Mouse (Mus musculus): ENCODE measurements at regions not wholly inside any gene's neighbourhood (a gene's known extent, or its start where the extent isn't known, plus 50 kb on each side); places are given as distances from the start of the nearest gene placed in this dataset.

DNA sequence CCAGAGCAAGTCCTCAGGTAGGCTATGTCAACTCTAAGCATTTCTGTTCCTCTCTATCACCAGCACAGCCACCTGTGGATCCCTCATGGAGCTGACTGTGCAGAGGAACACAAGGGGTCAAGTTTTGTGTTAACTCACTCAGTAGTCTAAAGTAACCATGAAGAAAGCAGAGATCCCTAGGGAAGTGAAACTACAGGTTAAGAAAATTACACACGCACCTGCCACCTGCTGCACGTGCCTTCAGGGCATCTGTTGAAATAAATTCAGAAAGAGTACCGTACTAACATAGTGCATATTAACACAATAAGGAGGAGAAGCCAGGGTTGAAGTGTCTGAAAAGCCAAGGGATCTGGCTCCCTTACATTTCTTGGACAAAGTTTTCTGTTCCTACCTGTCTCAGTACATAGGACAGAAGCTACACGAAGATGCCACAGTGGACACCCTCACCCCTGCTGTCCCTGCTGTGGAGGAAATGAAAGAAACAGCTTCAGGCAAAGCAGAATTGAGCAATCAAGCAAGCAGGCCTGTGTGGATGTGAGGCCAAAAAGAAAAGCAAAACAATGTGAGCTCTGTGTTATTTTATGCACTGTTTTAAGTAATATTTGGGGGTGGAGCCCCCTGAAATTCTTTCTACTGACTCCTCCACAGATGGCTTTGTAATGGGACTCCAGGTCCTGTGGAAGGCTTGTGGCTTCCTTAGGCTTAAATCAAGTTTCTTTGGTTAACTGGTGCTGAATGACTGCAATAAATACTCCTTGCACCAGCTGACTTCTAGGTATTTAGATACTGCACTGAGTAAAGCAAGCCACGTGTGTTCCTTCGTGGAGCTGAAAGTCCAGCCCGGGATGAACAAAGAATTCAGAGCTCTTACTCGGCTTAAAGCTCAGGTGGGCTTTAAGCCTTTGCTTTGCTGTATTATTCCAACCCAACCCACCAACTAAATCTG is 208.0 kb upstream of the Sp4 start:
- 85% methylated on average over 8 of the region's 8 CpGs for WGBS
- no peak for DNase-seq (ENCODE audit: extremely low read depth, low read depth, low spot score)
- no peaks in the 10 kb centered on the region for H3K79me2 ChIP-seq (ENCODE audit: control insufficient read depth, insufficient read depth, low read length)
- no peak overlapping the region for H3K4me3 ChIP-seq (ENCODE audit: insufficient read depth, low read depth, low read length)
- H3K4me1 ChIP-seq (ENCODE audit: control insufficient read depth, insufficient read depth, low read length), result no peaks in the 10 kb centered on the region
- H3K27ac ChIP-seq (replicated peaks; ENCODE audit: insufficient read depth, low read depth, low read length), result no peak overlapping the region
- H3K9ac ChIP-seq (ENCODE audit: low read depth, low read length), result no peak overlapping the region
- no peaks in the 10 kb centered on the region for H3K36me3 ChIP-seq (ENCODE audit: control insufficient read depth, insufficient read depth, low read length)
- H3K27me3 ChIP-seq (ENCODE audit: control insufficient read depth, insufficient read depth, low read length), result no peaks in the 10 kb centered on the region
- TF ChIP-seq POLR2A (IDR thresholded peaks at IDR 0.05; ENCODE audit: extremely low read depth, insufficient read depth, low read length) (no peak), CTCF (IDR thresholded peaks at IDR 0.05; ENCODE audit: low read depth, low read length) (no peak)

DNA sequence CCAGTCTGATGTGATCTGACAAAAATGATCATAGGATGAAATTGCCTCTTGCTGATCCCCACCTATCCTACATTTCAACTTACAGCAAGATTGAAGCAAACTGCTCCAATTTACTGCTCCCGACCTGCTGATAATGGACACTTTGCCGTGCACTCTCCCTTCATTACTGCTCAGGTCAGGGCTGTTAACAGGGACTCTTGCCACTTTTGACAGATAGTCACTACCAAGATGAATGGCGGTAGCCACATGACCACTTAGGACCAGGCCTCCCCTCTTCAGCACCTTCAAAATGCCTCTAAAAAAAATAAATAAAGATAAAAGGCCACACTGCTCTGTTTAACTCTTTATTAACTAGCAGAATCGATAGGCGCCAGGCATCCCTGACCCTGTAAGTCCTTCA is 199.2 kb upstream of the Sp4 start:
- WGBS, result 57% methylated on average over 5 of the region's 5 CpGs
- Histone ChIP-seq H3K27ac (replicated peaks; ENCODE audit: insufficient read depth, low read depth, low read length) (no peak overlapping the region), H3K4me1 (ENCODE audit: control insufficient read depth, insufficient read depth, low read length) (no peaks in the 10 kb centered on the region), H3K27me3 (ENCODE audit: control insufficient read depth, insufficient read depth, low read length) (no peaks in the 10 kb centered on the region), H3K36me3 (ENCODE audit: control insufficient read depth, insufficient read depth, low read length) (no peaks in the 10 kb centered on the region), H3K4me3 (ENCODE audit: insufficient read depth, low read depth, low read length) (no peak overlapping the region), H3K9ac (ENCODE audit: low read depth, low read length) (no peak overlapping the region), H3K79me2 (ENCODE audit: control insufficient read depth, insufficient read depth, low read length) (no peaks in the 10 kb centered on the region)
- TF ChIP-seq POLR2A (IDR thresholded peaks at IDR 0.05; ENCODE audit: extremely low read depth, insufficient read depth, low read length), result no peak
- TF ChIP-seq CTCF (IDR thresholded peaks at IDR 0.05; ENCODE audit: low read depth, low read length), result no peak
- no peak for DNase-seq (ENCODE audit: extremely low read depth, low read depth, low spot score)

DNA sequence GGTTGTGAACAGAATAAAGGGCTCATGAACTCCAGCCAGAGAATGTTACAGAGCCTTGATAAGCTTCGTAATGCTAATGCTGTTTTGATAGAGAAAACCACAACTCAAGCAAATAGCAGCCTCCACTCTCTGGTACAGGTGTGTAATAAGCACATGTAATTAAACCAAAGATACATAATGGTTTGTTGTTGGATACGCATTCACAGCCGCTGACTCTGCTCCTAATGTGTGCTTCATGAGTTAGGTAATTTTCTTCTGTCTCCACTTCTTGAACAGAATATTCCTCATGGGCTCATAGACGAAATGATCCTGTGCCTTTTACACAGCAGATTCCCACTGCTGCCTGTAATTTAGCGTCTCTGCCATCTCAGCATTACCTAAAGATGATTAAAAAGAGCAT is 186.8 kb upstream of the Sp4 start:
- no peak for DNase-seq (ENCODE audit: extremely low read depth, low read depth, low spot score)
- TF ChIP-seq CTCF (IDR thresholded peaks at IDR 0.05; ENCODE audit: low read depth, low read length) (no peak), POLR2A (IDR thresholded peaks at IDR 0.05; ENCODE audit: extremely low read depth, insufficient read depth, low read length) (no peak)
- no peaks in the 10 kb centered on the region for H3K27me3 ChIP-seq (ENCODE audit: control insufficient read depth, insufficient read depth, low read length)
- H3K4me1 ChIP-seq (ENCODE audit: control insufficient read depth, insufficient read depth, low read length), result no peaks in the 10 kb centered on the region
- no peak overlapping the region for H3K9ac ChIP-seq (ENCODE audit: low read depth, low read length)
- no peak overlapping the region for H3K4me3 ChIP-seq (ENCODE audit: insufficient read depth, low read depth, low read length)
- H3K27ac ChIP-seq (replicated peaks; ENCODE audit: insufficient read depth, low read depth, low read length), result no peak overlapping the region
- WGBS, result 85% methylated on average over 5 of the region's 5 CpGs
- no peaks in the 10 kb centered on the region for H3K79me2 ChIP-seq (ENCODE audit: control insufficient read depth, insufficient read depth, low read length)
- H3K36me3 ChIP-seq (ENCODE audit: control insufficient read depth, insufficient read depth, low read length), result no peaks in the 10 kb centered on the region

DNA sequence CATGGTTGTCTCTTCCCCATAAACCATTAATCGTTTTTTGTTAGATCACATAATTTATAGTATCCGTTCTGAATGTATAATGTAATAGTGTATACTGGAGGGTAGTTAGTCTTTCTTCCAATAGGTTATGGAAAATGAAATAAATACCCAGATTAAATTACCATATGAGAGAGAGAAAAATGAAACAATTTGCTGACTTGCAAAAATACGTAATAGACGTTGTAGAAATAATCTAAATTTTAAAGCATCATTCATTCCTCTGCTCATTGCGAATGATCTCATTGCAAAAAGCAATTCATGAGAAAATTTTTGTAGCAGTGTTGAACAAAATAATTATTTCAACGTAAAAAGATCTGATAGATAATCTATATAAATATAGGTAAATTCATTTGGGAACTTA is 185.2 kb upstream of the Sp4 start:
- DNase-seq (ENCODE audit: extremely low read depth, low read depth, low spot score), result no peak
- Histone ChIP-seq H3K79me2 (ENCODE audit: control insufficient read depth, insufficient read depth, low read length) (no peaks in the 10 kb centered on the region), H3K27ac (replicated peaks; ENCODE audit: insufficient read depth, low read depth, low read length) (no peak overlapping the region), H3K9ac (ENCODE audit: low read depth, low read length) (no peak overlapping the region), H3K27me3 (ENCODE audit: control insufficient read depth, insufficient read depth, low read length) (no peaks in the 10 kb centered on the region), H3K4me3 (ENCODE audit: insufficient read depth, low read depth, low read length) (no peak overlapping the region), H3K4me1 (ENCODE audit: control insufficient read depth, insufficient read depth, low read length) (no peaks in the 10 kb centered on the region), H3K36me3 (ENCODE audit: control insufficient read depth, insufficient read depth, low read length) (no peaks in the 10 kb centered on the region)
- WGBS, result 89% methylated on average over 6 of the region's 6 CpGs
- TF ChIP-seq CTCF (IDR thresholded peaks at IDR 0.05; ENCODE audit: low read depth, low read length), result no peak

- no peaks in the 10 kb centered on the region for H3K27me3 ChIP-seq (ENCODE audit: control insufficient read depth, insufficient read depth, low read length)
- 81% methylated on average over 2 of the region's 2 CpGs for WGBS
- no peaks in the 10 kb centered on the region for H3K36me3 ChIP-seq (ENCODE audit: control insufficient read depth, insufficient read depth, low read length)
- DNase-seq (ENCODE audit: extremely low read depth, low read depth, low spot score), result no peak
- no peaks in the 10 kb centered on the region for H3K4me1 ChIP-seq (ENCODE audit: control insufficient read depth, insufficient read depth, low read length)
- H3K79me2 ChIP-seq (ENCODE audit: control insufficient read depth, insufficient read depth, low read length), result no peaks in the 10 kb centered on the region
- no peak for TF ChIP-seq CTCF (IDR thresholded peaks at IDR 0.05; ENCODE audit: low read depth, low read length)
- TF ChIP-seq POLR2A (IDR thresholded peaks at IDR 0.05; ENCODE audit: extremely low read depth, insufficient read depth, low read length), result no peak
- H3K4me3 ChIP-seq (ENCODE audit: insufficient read depth, low read depth, low read length), result no peak overlapping the region
- no peak overlapping the region for H3K9ac ChIP-seq (ENCODE audit: low read depth, low read length)
- H3K27ac ChIP-seq (replicated peaks; ENCODE audit: insufficient read depth, low read depth, low read length), result no peak overlapping the region
These were observed 180.1 kb upstream of the Sp4 start for GRCm38 (mm10) chr12:118481347-118481746.

DNA sequence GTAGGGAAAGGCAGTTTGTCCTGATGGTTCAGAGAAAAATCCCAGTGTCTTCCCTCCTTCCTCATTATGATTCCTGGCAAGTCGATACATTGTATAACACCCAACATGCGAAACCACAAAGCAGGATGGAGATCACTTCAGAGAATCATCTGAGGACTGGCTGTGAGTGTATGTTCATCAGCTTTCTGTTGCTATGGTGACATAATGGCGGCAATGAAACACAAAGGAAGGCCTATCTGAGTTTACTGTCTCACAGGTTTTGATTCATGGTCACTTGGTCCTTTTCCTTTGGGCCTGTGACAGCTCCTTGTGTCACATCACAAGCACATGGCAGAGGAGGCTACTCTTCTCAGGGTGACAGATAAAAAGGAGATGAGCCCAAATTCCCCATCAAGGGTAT is 173.5 kb upstream of the Sp4 start:
- no peak overlapping the region for H3K27ac ChIP-seq (replicated peaks; ENCODE audit: insufficient read depth, low read depth, low read length)
- H3K27me3 ChIP-seq (ENCODE audit: control insufficient read depth, insufficient read depth, low read length), result no peaks in the 10 kb centered on the region
- H3K4me3 ChIP-seq (ENCODE audit: insufficient read depth, low read depth, low read length), result no peak overlapping the region
- 80% methylated on average over 3 of the region's 3 CpGs for WGBS
- H3K36me3 ChIP-seq (ENCODE audit: control insufficient read depth, insufficient read depth, low read length), result no peaks in the 10 kb centered on the region
- no peaks in the 10 kb centered on the region for H3K79me2 ChIP-seq (ENCODE audit: control insufficient read depth, insufficient read depth, low read length)
- no peak overlapping the region for H3K9ac ChIP-seq (ENCODE audit: low read depth, low read length)
- TF ChIP-seq CTCF (IDR thresholded peaks at IDR 0.05; ENCODE audit: low read depth, low read length) (no peak), POLR2A (IDR thresholded peaks at IDR 0.05; ENCODE audit: extremely low read depth, insufficient read depth, low read length) (no peak)
- no peak for DNase-seq (ENCODE audit: extremely low read depth, low read depth, low spot score)
- H3K4me1 ChIP-seq (ENCODE audit: control insufficient read depth, insufficient read depth, low read length), result no peaks in the 10 kb centered on the region

All from liver, adult 2 months (tissue).